Mouse (Mus musculus): ENCODE data around the gene Gm20388.

DNA sequence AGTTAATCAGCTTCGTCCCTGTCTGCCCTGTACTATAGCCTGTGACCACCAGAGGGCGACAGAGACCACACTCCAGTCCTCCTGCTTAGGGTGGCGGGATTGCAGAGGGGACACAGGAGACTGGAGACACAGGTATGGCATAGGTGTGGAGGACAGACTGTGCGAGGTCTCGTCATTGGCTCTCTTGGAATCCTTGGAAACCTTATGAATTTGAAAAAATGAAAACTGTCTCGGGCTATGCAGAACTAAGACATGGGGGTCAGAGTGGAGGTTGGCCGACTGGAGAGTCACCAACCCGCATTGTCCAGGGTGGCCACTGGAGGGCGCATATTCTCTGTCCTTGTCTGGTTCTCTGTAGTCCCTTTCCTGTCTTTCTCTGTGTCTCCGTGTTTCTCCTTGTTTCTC, 268.4 kb downstream of the Gm20388 start:
- TF ChIP-seq POLR2A (IDR thresholded peaks at IDR 0.05; ENCODE audit: borderline replicate concordance, control insufficient read depth, low read depth, low read length) (no peak), CTCF (IDR thresholded peaks at IDR 0.05; ENCODE audit: control insufficient read depth, insufficient read depth, low read length) (peak; percentile 98)

Data from bone marrow, adult 2 months (tissue).